Mouse (Mus musculus) stomach, embryonic 16.5 days (tissue): ENCODE results near the gene E2f1. TPM values are rescaled to one million over a fixed set of nuclear protein-coding genes. Genes with fewer than 3 reads are reported as not detected.

Experiments used
- ATAC-seq: fragments of 200-750 bp; cut with Nextera tagmentation; 2 replicates; pipeline ENCODE4 v1.8.0; 2017; ENCODE audit warnings: moderate number of reproducible peaks, moderate TSS enrichment; ENCODE audit not compliant: insufficient read depth, low FRiP score
- H3K27ac ChIP-seq: fragments of 300-500 bp; sonication (generic); 2 replicates; pipeline ENCODE4 v1.5.1; 2014; ENCODE audit warnings: low read length
- H3K27me3 ChIP-seq: fragments of 300-500 bp; sonication (generic); 2 replicates; pipeline ENCODE4 v1.6.1; 2014; ENCODE audit warnings: low read length, control low read depth, mixed read lengths; ENCODE audit not compliant: control insufficient read depth, insufficient read depth
- H3K36me3 ChIP-seq: fragments of 300-500 bp; sonication (generic); 2 replicates; pipeline ENCODE4 v1.6.1; 2014; ENCODE audit warnings: low read length; ENCODE audit not compliant: control insufficient read depth, insufficient read depth
- H3K4me1 ChIP-seq: fragments of 300-500 bp; sonication (generic); 2 replicates; pipeline ENCODE4 v1.6.1; 2014; ENCODE audit warnings: low read length, control low read depth, mixed read lengths; ENCODE audit not compliant: control insufficient read depth, insufficient read depth
- H3K4me2 ChIP-seq: fragments of 300-500 bp; sonication (generic); 2 replicates; pipeline ENCODE4 v1.6.1; 2014; ENCODE audit warnings: low read depth, low read length, mixed read lengths
- H3K4me3 ChIP-seq: fragments of 300-500 bp; sonication (generic); replicated peaks from 2 replicates; pipeline ENCODE4 v1.5.1; 2014; ENCODE audit warnings: mild to moderate bottlenecking, low read length
- H3K9ac ChIP-seq: fragments of 300-500 bp; sonication (generic); 2 replicates; pipeline ENCODE4 v1.6.1; 2014; ENCODE audit warnings: low read length
- H3K9me3 ChIP-seq: fragments of 300-500 bp; sonication (generic); replicated peaks from 2 replicates; pipeline ENCODE4 v1.6.1; 2016; ENCODE audit warnings: low read length, control low read depth; ENCODE audit not compliant: control insufficient read depth
- WGBS: fragments of 180-500 bp; shearing (Covaris S2); extraction: QIAGEN DNeasy Blood & Tissue Kit; methylation state at CpG from one replicate; pipeline ENCODE4 v1.1.7; 2014; 5-methylcytosine and 5-hydroxymethylcytosine counted together
- polyA plus RNA-seq: library from polyadenylated mRNA; unstranded; fragments of >200 nt; fragmentation: Nextera tagmentation; extraction: Ambion mirVana; gene quantifications from 2 replicates; pipeline ENCODE4 v1.2.1, GENCODE M21; 2015

E2f1 gene
- polyA plus RNA-seq, 1 experiment from 2014 or later: 9.3 TPM

GRCm38 (mm10) chr2:154534704-154535270 is 34.9 kb downstream of the E2f1 start:
- no peak overlapping the region for H3K4me3 ChIP-seq
- peaks cover 8% of the 10 kb centered on the region; the same call in 1 of the 2 replicates for H3K36me3 ChIP-seq
- WGBS: 88% methylated on average over 12 of the region's 12 CpGs
- no peak overlapping the region for H3K9ac ChIP-seq
- no peak overlapping the region for H3K4me2 ChIP-seq
- no peak for ATAC-seq
- no peak overlapping the region for H3K27ac ChIP-seq
- H3K9me3 ChIP-seq: no peaks in the 10 kb centered on the region
- peaks cover 5% of the 10 kb centered on the region for H3K4me1 ChIP-seq
- H3K27me3 ChIP-seq: no peaks in the 10 kb centered on the region

GRCm38 (mm10) chr2:154532888-154533287 is 36.8 kb downstream of the E2f1 start:
- Histone ChIP-seq H3K27ac (no peak overlapping the region), H3K27me3 (no peaks in the 10 kb centered on the region), H3K4me1 (no peaks in the 10 kb centered on the region), H3K4me2 (no peak overlapping the region), H3K4me3 (no peak overlapping the region), H3K9ac (no peak overlapping the region), H3K9me3 (no peaks in the 10 kb centered on the region), H3K36me3 (peaks cover 10% of the 10 kb centered on the region; the same call in 1 of the 2 replicates)
- 60% methylated on average over 3 of the region's 3 CpGs for WGBS
- ATAC-seq: no peak

- Histone ChIP-seq H3K4me1 (no peaks in the 10 kb centered on the region), H3K9ac (no peak overlapping the region), H3K36me3 (peaks cover 18% of the 10 kb centered on the region), H3K4me3 (no peak overlapping the region), H3K9me3 (no peaks in the 10 kb centered on the region), H3K4me2 (no peak overlapping the region), H3K27me3 (no peaks in the 10 kb centered on the region), H3K27ac (peak overlapping the region; percentile 1; the same call in 1 of the 2 replicates)
- 38% methylated on average over 3 of the region's 3 CpGs for WGBS
- ATAC-seq: no peak
These were observed 43.2 kb downstream of the E2f1 start for GRCm38 (mm10) chr2:154526531-154526930.

- Histone ChIP-seq H3K9ac (no peak overlapping the region), H3K9me3 (no peaks in the 10 kb centered on the region), H3K4me1 (no peaks in the 10 kb centered on the region), H3K27ac (no peak overlapping the region), H3K27me3 (no peaks in the 10 kb centered on the region), H3K4me2 (no peak overlapping the region), H3K36me3 (peaks cover 18% of the 10 kb centered on the region), H3K4me3 (no peak overlapping the region)
- WGBS: 95% methylated on average over 2 of the region's 2 CpGs
- no peak for ATAC-seq
These were observed 44.4 kb downstream of the E2f1 start for GRCm38 (mm10) chr2:154525285-154525684.

- Histone ChIP-seq H3K9ac (no peak overlapping the region), H3K9me3 (no peaks in the 10 kb centered on the region), H3K4me2 (no peak overlapping the region), H3K36me3 (peaks cover 21% of the 10 kb centered on the region), H3K4me3 (no peak overlapping the region), H3K27me3 (no peaks in the 10 kb centered on the region), H3K27ac (no peak overlapping the region), H3K4me1 (no peaks in the 10 kb centered on the region)
- WGBS: 90% methylated on average over 5 of the region's 5 CpGs
- ATAC-seq: no peak
These were observed 47.4 kb downstream of the E2f1 start for GRCm38 (mm10) chr2:154522334-154522733.

GRCm38 (mm10) chr2:154521449-154521848 is 48.2 kb downstream of the E2f1 start:
- Histone ChIP-seq H3K4me1 (no peaks in the 10 kb centered on the region), H3K27ac (no peak overlapping the region), H3K4me2 (no peak overlapping the region), H3K4me3 (no peak overlapping the region), H3K9me3 (no peaks in the 10 kb centered on the region), H3K36me3 (peaks cover 21% of the 10 kb centered on the region), H3K9ac (no peak overlapping the region), H3K27me3 (no peaks in the 10 kb centered on the region)
- no peak for ATAC-seq

GRCm38 (mm10) chr2:154517424-154517823 is 52.3 kb downstream of the E2f1 start:
- Histone ChIP-seq H3K4me3 (no peak overlapping the region), H3K36me3 (peaks cover 6% of the 10 kb centered on the region; the same call in 1 of the 2 replicates), H3K9me3 (no peaks in the 10 kb centered on the region), H3K4me2 (no peak overlapping the region), H3K9ac (no peak overlapping the region), H3K27ac (no peak overlapping the region), H3K27me3 (no peaks in the 10 kb centered on the region), H3K4me1 (no peaks in the 10 kb centered on the region)
- ATAC-seq: no peak
- 85% methylated on average over 5 of the region's 5 CpGs for whole genome bisulfite sequencing

GRCm38 (mm10) chr2:154516944-154517343 is 52.7 kb downstream of the E2f1 start:
- no peaks in the 10 kb centered on the region for H3K27me3 ChIP-seq
- ATAC-seq: no peak
- H3K27ac ChIP-seq: no peak overlapping the region
- no peak overlapping the region for H3K9ac ChIP-seq
- no peaks in the 10 kb centered on the region for H3K9me3 ChIP-seq
- no peak overlapping the region for H3K4me3 ChIP-seq
- 85% methylated on average over 3 of the region's 3 CpGs for WGBS
- H3K4me2 ChIP-seq: no peak overlapping the region
- peaks cover 6% of the 10 kb centered on the region; the same call in 1 of the 2 replicates for H3K36me3 ChIP-seq
- no peaks in the 10 kb centered on the region for H3K4me1 ChIP-seq

- Histone ChIP-seq H3K4me3 (no peak overlapping the region), H3K9me3 (no peaks in the 10 kb centered on the region), H3K36me3 (0 out of 2 replicates have a peak, but pooled peaks cover 3% of the 10 kb centered on the region), H3K4me2 (no peak overlapping the region), H3K27ac (no peak overlapping the region), H3K4me1 (no peaks in the 10 kb centered on the region), H3K9ac (no peak overlapping the region), H3K27me3 (no peaks in the 10 kb centered on the region)
- 90% methylated on average over 3 of the region's 3 CpGs for WGBS
- no peak for ATAC-seq
These were observed 59.6 kb downstream of the E2f1 start for GRCm38 (mm10) chr2:154510141-154510540.
